Mouse (Mus musculus) E14TG2a.4 (cell line): ENCODE results near the gene Prkn.

Source experiments
- CTCF ChIP-seq: conservative IDR thresholded peaks from 2 replicates; pipeline ENCODE4 v1.5.1; 2014; ENCODE audit warnings: low read length
- NANOG ChIP-seq: IDR thresholded peaks from 2 replicates; pipeline ENCODE4 v1.6.1; 2014; ENCODE audit warnings: borderline replicate concordance, low read length, mixed read lengths

GRCm38 (mm10) chr17:11765117-11765516 is 924.9 kb downstream of the Prkn start:
- TF ChIP-seq CTCF (no peak), NANOG (no peak)
